Mouse (Mus musculus) testis, postnatal 10 days (tissue): ENCODE data around the gene Tcl1b4.
"Not testable (repeated sequence)": the region's sequence is repeated elsewhere in the genome, so short reads cannot be mapped to it uniquely, and the experiment has no call there.

Experiments used
- DNase-seq: peaks from one replicate; pipeline ENCODE4 v3.0.0; 2021; ENCODE audit warnings: low spot score

The Tcl1b4 gene

DNA sequence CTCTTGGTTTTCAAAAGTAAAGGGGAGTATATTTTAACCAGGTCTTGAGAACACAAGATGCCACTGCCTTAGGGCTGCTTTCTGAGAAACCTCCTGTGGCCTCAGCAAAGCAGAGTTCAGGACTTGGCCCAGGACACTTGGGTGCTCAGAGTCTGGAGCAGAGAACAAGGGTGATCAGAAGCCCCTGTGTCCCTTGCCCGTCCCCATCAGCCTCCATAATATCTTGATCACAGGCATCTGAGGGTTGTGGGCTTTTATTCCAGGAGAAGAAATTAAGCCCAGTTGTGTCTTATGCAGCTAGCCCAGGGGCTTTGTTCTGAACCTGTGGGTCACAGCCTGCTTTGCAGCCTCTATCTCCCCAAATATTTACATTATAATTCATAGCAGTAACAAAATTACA is at the start of gene Tcl1b4:
Tcl1b4 (plus strand) TSS at position 301 of the 400 bp plus-strand sequence.
- DNase-seq, result not testable (repeated sequence)

DNA sequence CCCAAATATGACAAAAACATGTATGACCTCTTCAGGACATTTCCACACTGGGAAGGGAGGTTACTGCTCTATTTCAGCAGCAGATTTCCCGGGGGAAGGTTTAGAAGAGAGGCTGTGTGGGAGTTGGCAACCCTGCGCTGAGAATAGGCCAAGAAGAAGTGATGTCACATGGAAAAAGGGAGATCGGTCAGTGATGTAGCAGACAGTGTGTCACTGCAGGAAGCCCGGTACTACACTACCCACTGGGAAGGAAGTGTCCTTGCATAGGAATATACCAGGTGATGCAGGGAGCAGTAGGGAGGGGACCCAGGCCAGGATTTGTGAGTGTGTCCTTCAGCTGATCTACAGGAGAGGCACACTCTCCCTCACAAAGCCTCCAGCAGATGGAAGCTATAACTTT is 46.5 kb upstream of the Tcl1b4 start:
- not testable (repeated sequence) for DNase-seq

DNA sequence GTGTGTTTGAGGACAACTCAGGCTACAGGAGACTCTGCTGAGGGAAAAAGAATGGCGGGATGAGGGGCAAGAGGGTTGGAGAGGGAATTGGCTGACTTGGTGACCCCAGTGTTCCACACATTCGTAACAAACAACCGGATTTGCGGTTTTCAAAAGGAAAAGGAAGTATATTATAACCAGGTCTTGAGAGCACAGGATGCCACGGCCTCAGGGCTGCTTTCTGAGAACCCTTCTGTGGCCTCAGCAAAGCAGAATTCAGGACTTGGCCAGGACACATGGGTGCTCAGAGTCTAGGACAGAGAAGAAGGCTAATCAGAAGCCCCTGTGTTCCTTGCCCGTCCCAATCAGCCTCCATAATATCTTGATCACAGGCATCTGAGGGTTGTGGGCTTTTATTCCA is 42.9 kb upstream of the Tcl1b4 start:
- no peak for DNase-seq

DNA sequence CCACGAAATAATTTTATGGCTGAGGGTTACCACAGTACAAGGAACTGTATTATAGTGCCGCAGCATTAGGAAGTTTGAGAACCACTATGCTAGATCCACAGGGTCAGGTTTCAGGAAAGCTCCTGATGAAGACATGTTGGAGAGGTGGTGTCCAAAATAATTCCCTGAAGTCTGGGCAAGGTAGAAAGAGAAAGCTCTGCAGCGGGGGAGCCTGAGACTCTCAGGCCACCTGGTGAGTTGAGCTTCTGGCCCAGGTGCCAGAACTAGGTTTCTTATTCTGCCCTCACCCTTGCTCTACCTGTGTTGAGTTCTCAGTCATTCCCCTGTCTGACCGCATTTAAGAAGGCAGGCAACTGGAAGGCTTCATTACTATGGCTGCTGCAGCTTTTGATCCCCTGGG is 42.4 kb upstream of the Tcl1b4 start, which contains the start of gene Tcl1b1:
Tcl1b1 (plus strand) TSS at position 301 of the 400 bp plus-strand sequence.
- no peak for DNase-seq

DNA sequence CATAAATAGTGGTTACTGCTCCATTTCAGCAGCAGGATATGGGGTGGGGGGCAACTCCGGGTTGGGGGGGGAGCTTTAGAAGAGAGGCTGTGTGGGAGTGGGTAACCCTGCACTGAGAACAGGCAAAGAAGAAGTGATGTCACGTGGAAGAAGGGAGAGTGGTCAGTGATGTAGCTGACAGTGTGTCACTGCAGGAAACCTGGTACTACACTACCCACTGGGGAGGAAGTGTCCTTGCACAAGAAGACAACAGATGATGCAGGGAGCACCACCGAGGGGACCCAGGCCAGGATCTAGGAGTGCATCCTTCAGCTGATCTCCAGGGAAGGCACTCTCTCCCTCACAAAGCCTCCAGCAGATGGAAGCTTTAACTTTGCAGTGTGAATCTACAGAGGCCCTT is 35.0 kb upstream of the Tcl1b4 start:
- no peak for DNase-seq

DNA sequence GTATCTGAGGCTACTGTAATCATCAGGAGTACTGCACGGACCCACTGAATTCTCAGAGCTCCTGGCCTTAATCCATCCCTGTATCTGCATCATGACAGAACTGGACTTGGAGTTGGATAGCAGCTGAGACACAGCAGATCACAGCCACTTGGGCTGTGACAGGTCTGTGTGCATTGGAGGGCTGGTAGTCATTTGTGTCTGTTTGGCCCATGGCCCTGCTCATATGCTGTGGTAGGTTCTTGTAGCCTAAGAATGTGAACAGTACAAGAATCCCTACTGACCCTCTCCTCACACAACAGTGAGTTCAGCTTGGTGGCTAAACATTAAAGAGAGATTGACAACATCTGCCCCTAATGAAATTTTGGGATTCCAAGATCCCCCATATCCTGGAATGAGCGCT is 28.4 kb upstream of the Tcl1b4 start:
- no peak for DNase-seq

DNA sequence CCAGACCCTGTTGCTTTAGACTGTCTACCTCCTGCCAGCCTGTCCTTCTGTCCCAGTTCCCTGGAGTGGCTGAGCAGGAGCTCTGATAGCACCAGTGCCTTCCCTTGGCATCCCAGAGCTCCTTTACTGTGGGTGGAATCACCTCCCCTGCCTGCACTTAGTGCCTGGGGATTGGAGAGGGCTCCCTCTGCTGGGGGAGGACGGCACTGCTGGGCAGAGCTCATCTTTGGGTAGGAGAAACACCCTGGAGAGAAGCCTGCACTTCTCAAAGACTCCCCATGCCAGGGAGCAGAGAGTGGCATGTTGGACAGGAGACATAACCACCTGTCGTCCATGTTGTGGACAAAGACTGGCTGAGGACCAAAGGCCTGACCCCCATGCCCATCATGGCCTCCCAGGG is 27.4 kb upstream of the Tcl1b4 start:
- peak; percentile 86 for DNase-seq

DNA sequence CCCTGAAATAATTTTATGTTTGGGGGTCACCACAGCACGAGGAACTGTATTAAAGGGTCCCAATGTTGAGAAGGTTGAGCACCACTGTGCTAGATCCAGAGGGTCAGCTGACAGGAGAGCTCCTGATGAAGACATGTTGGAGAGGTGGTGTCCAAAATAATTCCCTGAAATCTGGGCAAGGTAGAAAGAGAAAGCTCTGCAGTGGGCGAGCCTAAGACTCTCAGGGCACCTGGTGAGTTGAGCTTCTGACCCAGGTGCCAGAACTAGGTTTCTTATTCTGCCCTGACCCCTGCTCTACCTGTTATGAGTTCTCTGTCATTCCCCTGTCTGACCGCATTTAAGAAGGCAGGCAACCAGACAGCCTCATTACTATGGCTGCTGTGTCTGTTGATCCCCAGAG is 25.7 kb upstream of the Tcl1b4 start, which contains the start of gene Tcl1b5:
Tcl1b5 (plus strand) TSS at position 301 of the 400 bp plus-strand sequence.
- not testable (repeated sequence) for DNase-seq

DNA sequence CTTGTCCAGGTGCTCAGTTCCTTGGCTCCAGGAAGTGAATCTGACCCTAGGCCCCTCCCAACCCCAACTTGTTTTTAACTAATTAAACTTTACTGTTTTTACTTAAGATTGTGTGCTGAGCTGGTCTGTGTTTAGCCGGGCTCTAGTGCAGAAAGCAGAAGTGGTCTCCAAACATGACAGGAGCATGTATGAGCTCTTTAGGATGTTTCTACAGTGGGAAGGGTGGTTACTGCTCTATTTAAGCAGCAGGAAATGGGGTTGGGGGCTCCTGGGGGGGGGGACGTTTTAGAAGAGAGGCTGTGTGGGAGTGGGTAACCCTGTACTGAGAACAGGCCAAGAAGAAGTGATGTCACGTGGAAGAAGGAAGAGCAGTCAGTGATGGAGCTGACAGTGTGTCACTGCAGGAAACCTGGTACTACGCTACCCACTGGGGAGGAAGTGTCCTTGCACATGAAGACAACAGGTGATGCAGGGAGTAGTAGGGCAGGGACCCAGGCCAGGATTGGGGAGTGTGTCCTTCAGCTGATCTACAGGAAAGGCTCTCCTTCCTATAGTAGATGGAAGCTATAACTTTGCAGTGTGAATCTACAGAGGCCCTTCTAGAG is 20.6 kb upstream of the Tcl1b4 start:
- DNase-seq, result not testable (repeated sequence)

DNA sequence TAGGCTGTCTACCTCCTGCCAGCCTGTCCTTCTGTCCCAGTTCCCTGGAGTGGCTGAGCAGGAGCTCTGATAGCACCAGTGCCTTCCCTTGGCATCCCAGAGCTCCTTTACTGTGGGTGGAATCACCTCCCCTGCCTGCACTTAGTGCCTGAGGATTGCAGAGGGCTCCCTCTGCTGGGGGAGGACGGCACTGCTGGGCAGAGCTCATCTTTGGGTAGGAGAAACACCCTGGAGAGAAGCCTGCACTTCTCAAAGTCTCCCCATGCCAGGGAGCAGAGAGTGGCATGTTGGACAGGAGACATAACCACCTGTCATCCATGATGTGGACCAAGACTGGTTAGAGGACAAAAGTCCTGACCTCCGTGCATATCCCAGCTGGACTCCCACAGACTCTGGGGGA is 12.8 kb upstream of the Tcl1b4 start:
- peak; percentile 47 for DNase-seq

DNA sequence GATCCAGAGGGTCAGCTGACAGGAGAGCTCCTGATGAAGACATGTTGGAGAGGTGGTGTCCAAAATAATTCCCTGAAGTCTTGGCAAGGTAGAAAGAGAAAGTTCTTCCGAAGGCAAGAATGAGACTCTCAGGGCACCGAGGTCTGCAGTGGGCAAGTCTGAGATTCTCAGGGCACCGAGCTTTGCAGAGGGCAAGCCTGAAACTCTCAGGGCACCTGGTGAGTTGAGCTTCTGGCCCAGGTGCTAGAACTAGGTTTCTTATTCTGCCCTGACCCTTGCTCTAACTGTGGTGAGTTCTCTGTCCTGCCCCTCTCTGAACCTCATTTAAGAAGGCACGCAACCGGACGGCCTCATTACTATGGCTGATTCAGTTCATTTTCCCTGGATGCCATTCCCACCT is 11.0 kb upstream of the Tcl1b4 start, which contains the start of gene Tcl1b3:
Tcl1b3 (plus strand) TSS at position 301 of the 400 bp plus-strand sequence.
- not testable (repeated sequence) for DNase-seq

DNA sequence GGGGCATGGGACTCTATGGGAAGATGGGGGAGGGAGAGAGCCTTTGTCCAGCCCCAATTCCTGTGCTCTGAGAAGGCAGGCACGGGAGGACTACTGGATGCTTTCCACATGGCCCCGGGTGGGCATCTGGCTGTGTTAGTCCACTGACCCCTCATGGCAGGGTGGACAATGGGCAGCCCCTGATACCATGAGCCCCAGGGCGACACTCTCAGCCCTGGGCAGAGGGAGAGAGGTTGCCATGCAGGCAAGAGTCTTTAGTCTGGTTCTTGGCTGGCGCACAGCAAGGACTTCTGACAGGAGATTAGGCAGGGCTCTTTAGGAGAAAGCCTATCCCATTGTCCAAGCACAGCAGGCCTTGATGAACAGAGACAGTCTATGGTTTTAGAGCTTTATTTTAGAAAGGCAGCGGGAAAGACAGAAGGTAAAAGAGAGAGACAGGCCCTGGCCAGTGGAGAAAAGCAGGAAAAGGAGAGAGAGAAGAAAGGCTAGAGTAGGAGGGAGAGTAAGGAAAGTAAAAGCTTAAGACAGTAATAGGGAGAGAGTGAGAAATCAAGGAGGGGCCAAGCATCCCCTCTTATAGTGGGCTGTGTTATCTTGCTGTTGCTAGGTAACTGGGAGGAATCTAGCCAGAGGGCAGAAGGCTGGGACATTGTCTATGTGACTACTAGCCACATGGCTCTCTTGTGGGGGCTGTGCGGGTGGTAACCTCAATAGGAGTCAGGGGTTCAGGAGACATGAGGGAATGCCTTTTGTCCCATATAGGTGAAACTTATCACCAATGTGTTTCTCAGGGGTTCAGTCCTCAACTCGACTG is 1.9 kb upstream of the Tcl1b4 start:
- DNase-seq, result not testable (repeated sequence)

DNA sequence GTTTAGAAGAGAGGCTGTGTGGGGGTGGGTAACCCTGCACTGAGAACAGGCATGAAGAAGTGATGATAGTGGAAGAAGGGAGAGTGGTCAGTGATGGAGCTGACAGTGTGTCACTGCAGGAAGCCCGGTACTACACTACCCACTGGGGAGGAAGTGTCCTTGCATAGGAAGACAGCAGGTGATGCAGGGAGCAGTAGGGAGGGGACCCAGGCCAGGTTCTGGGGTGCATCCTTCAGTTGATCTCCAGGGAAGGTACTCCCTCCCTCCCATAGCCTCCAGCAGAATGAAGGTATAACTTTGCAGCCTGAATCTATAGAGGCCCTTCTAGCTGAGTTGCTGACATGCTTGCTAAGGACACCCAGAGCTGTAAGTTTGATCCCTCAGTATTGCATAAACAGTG is 5.3 kb downstream of the Tcl1b4 start:
- no peak for DNase-seq

DNA sequence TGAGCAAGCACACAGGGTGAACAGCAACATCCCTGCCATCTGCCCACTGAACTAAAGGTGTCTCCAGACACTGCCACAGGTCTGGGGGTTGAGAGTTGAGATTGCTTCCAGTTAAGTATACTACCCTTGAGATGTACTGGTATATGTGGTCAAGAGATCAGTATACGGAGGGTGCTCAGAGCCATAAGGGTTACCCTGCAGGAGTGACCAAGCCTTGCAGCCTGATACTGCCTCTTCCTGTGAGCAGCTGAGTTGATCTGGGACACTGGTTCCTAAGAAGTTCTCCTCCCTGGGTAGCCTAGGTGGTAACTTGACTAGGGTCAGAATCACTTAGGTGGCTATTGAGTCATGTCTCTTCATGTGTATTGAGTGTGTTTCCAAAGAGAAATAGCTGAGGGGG is 6.7 kb downstream of the Tcl1b4 start:
- DNase-seq, result no peak

DNA sequence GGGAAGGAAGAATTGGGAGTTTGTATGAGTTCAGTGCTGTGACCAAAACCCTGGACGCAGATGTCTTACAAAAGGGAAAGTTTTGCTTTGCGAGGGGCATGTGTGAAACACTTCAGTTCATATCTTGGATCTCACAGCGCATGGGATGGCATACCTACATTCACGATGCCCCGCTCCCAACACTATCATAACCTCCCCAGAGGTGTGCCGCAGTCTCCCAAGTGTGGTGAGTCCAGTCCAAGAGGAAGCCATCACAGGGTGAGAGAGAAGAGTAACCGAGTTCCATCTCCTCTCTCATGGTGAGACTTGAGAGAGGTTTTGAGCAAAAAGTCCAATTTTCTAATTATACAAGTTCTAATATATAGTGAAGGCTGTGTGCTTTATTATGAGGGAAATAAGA is 7.5 kb downstream of the Tcl1b4 start:
- DNase-seq, result no peak

DNA sequence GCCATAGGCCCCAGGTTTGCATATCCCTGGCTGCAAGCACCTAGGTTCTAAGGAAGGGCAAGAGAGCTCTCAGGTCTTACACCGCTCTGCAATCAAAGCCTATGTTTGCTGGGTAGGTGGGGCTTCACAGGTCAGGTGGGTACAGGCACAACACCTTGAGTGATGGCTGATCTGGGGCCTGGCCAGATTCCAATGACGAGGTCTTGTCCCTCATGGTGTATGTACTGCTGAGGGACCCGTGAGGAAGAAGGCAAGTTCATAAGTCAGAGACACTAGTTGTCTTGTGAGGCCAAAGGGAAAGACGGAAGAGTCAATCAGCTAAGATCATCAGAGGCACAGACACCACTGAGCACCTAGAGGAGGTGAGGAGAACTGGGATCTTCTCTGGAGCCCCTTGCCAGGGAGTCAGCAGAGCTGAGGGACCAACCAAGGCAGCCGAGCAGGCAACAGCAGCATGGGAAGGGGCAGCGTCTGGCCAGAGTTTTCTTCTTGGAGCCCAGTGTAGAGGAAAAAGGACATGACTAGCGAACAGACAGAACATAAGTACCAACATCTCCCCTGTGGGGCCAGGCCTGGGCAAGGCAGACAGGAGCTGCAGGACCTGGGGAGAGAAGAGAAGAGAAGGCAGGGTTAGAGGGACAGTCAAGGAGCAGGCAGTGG is 15.5 kb downstream of the Tcl1b4 start:
- DNase-seq, result no peak

DNA sequence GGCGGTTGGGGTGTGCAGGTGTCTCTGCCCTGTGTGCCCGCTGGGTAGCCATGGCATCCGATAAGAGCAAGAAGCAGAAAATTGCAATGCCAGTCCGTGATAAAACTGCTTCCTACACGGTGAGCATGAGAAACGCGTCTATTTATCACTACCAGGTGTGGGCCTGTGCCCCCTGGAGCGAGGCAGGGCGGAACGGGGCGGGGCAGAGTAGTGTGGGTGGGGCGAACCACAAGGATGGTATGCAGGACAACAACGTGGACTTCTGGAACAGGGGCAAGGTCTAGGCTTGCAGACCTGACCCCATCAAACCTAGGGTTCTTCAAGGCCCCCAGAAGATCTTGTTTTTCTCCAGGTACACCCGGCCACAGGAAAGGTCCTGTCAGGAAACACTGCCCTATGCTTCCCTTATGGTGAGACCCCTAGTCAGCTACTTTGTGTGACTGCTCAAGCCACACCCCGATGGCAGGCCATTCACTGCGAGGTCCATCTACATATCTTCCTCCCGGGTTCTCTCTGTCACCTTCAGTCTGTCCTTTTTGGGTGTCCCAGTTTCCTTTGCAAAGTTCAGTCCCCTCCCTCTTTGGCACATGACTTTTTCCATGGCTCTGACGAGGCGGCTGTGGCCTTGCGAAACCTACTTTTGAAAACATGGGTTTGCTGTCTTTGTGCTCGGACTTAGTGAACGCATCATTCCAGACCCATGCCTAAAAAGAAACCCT is 21.0 kb downstream of the Tcl1b4 start, which contains the start of gene Tcl1:
Tcl1 (minus strand) TSS at position 193 of the 719 bp plus-strand sequence.
- DNase-seq, result no peak

DNA sequence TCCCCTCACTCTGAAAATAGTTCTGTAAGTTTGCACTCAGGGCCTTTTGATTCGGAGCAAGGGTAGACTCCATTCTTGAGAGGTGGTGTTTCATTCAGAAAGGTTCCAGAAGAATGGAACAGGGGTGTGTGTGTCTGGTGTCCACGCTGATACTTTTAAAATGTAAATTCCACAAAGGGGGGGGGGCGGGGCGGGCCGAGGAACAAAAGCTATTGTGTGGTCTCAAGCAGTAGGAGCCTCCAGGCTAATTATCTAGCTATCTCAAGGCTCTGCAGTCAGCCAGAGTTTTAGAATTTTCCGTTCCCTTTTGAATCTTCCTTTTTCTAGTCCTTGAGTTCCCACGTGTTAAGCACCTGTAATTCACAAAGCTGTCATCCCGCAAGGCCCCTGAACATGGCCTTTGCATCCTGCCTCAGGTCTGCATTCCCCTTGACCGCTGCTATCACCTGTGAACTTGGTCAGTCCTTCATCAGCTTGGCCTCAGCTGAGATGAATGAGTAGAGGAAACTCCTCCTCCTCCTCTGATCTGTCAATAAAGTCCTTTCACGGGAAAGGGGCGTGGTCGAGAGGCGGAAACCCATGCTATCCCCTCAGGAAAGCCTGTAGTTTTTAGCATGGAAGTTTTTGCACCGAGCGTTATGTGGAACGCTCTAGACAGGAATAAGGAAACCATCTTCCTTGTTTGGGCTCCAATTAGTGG is 23.0 kb downstream of the Tcl1b4 start:
- no peak for DNase-seq

DNA sequence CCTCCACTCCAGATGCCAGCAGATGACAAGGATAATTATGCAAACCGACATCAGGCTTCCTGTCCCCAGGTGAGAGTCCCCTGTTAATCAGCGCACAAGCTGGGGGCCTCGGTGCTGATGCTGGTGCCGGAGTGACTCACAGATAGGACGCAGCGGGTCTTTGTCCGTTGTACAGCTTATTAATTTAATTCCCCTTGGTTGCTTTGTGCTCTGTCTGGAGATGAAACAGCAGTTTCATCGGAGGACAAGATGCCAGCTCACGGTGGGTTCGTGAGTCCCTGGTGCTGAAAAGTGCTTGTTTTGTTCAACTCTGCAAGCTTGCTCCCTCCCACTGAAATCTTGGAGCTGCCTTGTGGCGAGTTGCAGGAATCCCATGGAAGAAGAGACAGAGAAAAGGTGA is 32.6 kb downstream of the Tcl1b4 start:
- DNase-seq, result no peak

DNA sequence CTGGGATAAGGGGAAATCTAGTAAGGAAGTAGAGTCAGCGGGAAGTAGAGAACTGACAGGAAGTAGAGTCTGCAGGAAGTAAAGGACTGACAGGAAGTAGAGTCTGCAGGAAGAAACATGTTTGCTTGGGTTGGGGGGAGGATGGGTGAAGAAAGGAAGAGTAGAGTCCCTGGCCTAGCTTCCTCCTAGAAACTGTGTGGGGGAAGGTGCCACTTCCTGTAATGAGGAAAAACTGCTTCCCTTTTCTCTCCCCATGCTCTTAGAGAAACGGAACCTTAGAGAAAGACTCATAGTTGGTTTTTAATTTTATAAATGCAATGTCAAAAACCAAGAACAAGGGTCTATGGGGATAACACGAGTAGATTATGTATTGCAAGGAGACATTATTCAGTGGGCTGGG is 33.3 kb downstream of the Tcl1b4 start:
- DNase-seq, result no peak

DNA sequence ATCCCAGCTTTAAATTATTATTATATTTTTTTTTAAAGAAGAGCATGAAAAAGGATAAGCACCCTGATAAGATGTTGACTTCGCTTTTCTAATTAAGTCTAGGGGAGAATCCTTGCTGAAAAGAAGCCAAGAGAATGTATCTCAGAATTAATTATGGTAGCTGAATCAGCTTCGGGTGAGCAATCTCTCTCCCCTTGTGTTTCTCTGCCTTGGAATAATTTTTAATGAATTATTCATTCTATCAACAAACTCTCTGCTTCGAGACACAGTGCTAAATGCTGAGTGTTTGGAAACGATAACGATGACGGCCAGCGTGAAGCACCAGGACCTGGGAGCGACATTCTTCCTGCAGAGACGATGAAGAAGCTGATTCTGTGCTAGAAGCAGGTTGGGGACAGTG is 37.3 kb downstream of the Tcl1b4 start:
- no peak for DNase-seq
